Mouse (Mus musculus) kidney, adult 9 months (tissue): ENCODE data around the gene Gtf3c2.

Experiments used
- DNase-seq: peaks from one replicate; pipeline ENCODE4 v3.0.0; 2022

Gene Gtf3c2

GRCm38 (mm10) chr5:31197072-31197471 is 17.1 kb upstream of the Gtf3c2 start:
- DNase-seq, result no peak

DNA sequence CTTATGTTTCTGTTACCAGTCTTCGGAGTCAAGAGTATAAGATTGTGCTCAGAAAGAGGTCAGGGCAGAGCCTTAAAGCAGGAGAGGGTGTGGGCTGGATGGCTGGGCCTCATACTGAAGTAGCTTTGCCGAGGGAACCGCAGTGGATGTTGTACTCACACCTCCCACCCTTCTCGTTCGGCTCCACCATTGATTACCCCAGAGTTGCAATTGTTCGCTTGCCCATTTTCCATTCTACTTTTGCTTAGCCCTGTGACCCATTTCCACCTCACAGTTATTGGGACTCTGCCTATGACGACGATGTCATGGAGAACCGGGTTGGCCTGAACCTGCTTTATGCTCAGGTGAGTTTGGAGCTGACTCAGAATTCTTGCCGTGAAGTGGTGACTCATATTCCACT is 16.3 kb upstream of the Gtf3c2 start:
- DNase-seq, result no peak

GRCm38 (mm10) chr5:31195671-31196070 is 15.7 kb upstream of the Gtf3c2 start:
- DNase-seq, result no peak

DNA sequence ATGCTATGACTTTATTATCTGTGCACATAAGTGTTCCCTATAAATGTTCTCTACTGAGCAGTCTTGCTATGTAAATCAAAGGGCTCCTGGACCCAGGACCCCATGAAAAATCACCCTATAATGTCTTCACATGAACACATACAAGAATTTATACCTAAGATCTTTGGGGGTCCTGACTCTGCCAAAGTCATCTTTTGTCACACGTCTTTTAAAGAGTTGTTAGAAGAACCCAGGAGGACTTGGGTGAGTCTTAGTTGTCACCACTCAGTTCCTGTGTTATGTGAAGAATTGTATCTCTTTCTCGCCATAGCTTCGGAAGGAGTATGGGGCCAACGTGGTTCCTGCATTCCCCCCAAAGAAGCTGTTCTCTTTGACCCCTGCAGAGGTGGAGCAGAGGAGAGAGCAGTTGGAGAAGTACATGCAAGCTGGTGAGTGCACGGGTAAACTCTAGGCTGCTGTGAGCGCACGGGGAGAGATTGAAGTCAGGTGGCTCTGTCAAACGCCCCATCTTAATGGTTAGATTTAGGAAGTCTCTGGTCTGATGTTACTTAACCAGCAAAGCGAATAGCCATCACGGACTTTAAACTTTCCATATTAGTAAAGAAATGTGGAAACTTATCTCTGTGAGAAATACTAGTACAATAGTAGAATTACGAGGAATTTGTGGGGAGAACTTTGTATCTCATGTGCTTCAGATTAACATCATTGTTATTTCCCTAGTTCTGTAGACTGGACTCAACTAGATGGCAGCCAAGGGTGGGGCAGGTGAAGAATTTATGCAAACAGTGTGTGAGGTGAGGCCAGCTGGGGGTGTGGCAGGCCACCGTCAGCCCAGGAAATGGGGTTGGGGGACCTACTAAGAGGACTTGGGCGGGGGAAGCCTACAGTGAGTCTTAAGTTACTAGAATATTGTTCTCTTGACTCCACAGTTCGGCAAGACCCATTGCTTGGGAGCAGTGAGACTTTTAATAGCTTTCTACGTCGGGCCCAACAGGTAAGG is 14.8 kb upstream of the Gtf3c2 start:
- no peak for DNase-seq

DNA sequence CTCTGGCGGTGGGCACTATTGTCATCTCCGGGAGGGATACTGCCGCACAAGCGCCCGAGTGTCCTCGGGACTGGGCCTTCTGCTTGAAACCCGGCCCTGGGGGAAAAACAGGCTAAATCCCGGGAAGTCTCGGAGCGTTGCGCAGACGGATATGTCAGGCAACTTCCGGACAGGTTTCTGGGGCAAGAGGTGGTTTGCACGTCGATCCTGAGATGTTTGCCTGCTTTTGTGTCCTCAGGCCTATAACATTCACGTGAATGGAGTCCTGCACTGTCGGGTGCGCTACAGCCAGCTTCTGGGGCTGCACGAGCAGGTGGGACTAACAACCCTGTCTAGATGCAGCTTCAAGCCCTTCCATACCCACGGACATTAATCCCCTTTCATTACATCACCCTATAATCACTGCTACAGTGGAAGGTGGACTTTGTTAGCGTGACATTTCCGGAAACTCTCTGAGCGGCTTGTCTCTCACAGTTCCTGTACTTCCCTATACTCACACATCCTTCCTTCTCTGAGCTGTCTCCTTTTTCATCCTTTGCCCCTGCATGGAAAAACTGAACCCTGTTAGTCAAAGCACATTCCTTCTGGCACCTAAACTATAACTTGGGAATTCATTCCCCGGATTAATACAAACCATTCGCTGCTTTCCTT is 13.8 kb upstream of the Gtf3c2 start:
- no peak for DNase-seq

GRCm38 (mm10) chr5:31192939-31193630 is 13.1 kb upstream of the Gtf3c2 start, which contains the start of the genes Snx17 and Eif2b4:
Gene Snx17 (plus strand): TSS chr5:31193227.
Gene Eif2b4 (minus strand): TSS chr5:31193430.
- peak; percentile 100 for DNase-seq

GRCm38 (mm10) chr5:31192045-31192938 is 12.3 kb upstream of the Gtf3c2 start:
- DNase-seq, result no peak

- DNase-seq, result no peak
Measured at GRCm38 (mm10) chr5:31190201-31190600, 10.3 kb upstream of the Gtf3c2 start.

DNA sequence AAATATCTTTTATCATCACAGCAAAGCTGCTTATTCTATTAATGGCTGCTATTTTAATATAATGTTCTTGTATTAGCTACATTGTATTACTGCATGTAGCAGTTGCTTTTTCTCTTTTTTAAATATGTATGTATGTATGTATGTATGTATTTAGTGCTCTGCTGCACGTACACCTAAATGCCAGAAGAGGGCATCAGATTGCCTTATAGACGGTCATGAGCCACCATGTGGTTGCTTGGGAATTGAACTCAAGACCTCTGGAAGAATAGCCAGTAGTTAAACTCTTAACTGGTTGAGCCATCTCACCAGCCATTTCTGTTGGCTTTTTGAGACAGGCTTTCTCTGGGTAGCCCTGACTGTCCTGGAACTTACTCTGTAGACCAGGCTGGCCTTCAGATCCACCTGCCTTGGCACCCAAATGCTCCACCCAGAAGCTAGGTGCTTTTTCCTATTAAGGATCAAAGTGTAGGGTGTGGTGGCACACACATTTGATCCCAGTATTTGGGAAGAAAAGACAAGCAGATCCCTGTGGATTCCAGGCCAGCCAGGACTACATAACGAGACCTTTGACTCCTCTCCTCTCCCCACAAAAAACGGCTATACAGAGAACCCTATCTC is 8.4 kb upstream of the Gtf3c2 start:
- no peak for DNase-seq

GRCm38 (mm10) chr5:31183678-31184077 is 3.7 kb upstream of the Gtf3c2 start:
- no peak for DNase-seq

DNA sequence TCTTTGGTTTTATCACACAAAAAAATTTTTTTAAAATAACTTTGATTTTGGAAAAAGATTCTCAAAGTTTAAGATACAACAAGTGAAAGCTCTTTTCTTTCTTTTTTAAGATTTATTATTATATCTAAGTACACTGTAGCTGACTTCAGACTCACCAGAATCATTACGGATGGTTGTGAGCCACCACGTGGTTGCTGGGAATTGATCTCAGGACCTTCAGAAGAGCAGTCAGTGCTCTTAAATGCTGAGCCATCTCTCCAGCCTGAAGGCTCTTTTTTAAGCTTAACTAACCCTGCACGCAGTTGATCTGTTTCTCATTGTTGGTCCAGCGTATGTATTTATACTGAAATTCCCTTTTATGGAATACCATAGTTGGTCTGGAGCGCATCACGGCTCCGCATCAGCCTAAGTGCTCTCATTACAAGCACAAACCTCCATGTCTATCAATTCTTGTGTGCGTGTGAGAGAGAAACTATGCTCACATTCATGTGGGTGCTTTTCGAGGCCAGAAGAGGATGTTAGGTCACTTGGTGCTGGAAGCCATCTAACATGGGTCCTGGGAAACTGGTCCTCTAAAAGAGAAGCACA is 1.3 kb upstream of the Gtf3c2 start:
- no peak for DNase-seq

- peak; percentile 58 for DNase-seq
Measured at GRCm38 (mm10) chr5:31179301-31179765, 611 bp downstream of the Gtf3c2 start.

GRCm38 (mm10) chr5:31168630-31169029 is 11.3 kb downstream of the Gtf3c2 start:
- DNase-seq, result no peak

- no peak for DNase-seq
Measured at GRCm38 (mm10) chr5:31164878-31165277, 15.1 kb downstream of the Gtf3c2 start.

DNA sequence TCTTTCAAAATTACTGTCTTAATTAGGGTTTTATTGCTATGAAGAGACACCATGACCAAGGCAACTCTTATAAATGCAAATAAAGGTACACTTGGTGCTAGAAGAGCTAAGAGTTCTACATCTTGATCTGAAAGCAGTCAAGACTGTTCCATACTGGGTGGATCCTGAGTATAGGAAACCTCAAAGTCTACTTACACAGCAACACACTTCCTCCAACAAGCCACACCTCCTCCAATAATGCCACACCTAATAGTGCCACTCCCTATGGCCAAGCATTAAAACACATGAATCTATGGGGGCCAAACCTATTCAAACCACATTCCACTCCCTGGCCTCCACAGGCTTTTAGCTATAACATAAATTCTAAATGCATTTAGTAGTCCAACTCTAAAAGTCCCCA is 17.5 kb downstream of the Gtf3c2 start:
- DNase-seq, result no peak

DNA sequence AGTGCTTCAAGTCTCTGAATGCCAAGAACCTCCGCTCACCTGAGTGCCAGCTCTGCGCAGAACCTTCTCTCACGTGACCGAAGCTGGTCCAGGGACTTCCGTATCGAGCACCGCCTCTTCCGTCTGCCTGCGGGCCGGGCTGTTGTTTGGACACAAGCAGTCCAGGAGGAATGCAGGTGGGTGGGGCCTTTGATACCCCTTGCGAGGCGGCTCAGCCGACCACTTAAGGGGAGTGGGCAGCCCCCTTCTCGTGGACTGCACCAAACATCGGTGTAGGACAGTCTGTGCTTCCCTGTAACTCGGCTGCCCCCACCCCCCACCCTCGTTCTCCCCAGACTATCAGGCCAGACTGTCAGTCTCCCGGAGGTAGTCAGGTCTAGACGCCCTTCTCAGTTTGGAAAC is 25.8 kb downstream of the Gtf3c2 start, which contains the start of gene Mpv17:
TSS of gene Mpv17 (minus strand) at position 100 of the 402 bp plus-strand sequence.
- DNase-seq, result peak; percentile 93

- no peak for DNase-seq
Measured at GRCm38 (mm10) chr5:31153516-31154151, 26.3 kb downstream of the Gtf3c2 start.

DNA sequence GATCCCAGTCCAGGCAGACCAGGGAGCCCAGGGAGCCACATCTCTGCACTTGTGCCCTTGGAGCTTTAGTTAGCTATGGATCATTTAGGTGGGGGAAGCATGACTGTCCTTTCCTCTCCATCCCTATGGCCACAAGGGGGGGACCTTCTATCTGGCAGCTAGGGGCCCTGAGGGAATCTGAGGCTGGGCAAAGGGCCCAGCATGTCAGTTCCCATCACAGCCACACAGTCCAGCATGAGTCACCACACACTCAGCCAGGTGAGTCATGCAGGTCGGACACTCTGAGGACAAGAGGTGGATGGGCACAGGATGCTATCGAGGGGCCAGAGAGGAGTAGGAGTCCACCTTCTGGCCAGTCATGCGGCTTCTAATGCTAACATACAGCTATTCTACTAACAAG is 28.2 kb downstream of the Gtf3c2 start:
- DNase-seq, result no peak

- no peak for DNase-seq
Measured at GRCm38 (mm10) chr5:31149781-31150180, 30.2 kb downstream of the Gtf3c2 start.

GRCm38 (mm10) chr5:31138968-31139425 is 40.9 kb downstream of the Gtf3c2 start:
- DNase-seq, result no peak
